Mouse (Mus musculus) urinary bladder, postnatal 10 days (tissue): ENCODE results near the gene Rpl3.
A peak's percentile ranks its signal among the peaks of the same experiment; 100 is the strongest.

Source experiments
- DNase-seq: peaks from one replicate; pipeline ENCODE4 v3.0.0; 2022; ENCODE audit warnings: low spot score

The Rpl3 gene

DNA sequence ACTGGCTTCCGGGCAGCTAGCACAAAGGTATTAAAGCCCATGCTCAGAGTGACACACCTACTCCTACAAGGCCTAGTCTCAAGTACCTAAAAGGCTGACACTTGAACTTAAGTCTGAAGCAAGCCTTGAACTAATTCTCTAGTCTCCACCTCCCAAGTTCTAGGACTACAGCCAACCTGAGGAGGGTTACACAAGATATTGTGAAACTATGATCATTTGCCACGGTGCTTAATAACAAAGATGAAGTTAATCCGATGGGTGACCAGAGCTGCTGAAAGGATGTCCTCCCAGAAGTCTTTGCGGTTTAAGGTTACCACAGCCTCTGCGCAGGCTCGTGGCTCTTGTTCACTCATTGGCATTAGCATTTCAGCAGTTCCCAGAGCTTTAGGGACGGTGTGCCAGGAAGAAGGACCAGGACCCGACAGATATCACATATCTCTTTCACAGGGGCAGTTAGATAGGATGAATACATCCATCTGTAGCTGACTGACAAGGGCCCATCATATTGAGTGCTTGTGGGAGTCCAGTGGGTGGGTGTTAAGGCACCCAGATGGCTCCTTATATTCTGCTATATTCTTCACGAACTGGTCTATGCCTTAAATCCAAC is 4.2 kb downstream of the Rpl3 start:
- no peak for DNase-seq

DNA sequence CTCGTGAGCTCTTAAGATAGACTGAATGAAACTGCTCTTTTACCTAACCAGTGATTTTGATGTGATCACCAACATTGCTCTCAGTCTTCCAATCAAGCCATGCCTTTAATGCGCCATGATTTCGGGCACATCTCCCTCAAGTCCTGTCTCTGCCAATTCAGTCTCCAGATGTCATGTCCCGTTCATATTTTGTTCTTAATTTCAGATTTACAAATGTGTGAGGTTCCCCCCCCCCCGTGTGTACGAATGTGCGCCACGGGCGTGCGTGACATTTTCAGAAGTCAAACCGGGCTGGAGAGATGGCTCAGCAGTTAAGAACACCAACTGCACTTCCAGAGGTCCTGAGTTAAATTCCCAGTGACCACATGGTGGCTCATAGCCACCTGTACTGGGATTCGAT is 7.9 kb downstream of the Rpl3 start:
- DNase-seq, result no peak

GRCm38 (mm10) chr15:80083276-80083731 is 8.4 kb downstream of the Rpl3 start:
- DNase-seq, result peak; percentile 96

GRCm38 (mm10) chr15:80082661-80083275 is 8.9 kb downstream of the Rpl3 start:
- no peak for DNase-seq

- DNase-seq, result no peak
Measured at GRCm38 (mm10) chr15:80081801-80082546, 9.7 kb downstream of the Rpl3 start.

GRCm38 (mm10) chr15:80080711-80081615 is 10.7 kb downstream of the Rpl3 start:
- DNase-seq, result no peak

DNA sequence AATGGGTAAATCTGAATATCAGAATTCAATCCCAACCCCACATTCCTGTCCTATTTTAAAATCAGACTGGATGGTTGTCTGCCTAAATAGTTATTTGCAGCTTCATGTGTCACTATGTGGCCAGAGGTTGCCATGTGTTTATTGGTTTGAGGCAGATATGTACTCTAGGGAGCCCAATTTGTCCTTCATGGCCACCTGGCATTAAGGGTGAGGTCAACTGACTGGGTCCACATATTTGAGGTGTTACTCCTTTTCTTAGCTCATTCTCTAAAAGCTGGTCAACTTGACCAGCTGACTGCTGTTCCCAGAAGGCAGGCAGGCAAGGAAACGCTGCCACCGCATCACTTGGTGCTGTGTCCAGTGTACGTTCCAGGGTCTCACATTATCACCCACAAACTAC is 11.7 kb downstream of the Rpl3 start:
- no peak for DNase-seq

DNA sequence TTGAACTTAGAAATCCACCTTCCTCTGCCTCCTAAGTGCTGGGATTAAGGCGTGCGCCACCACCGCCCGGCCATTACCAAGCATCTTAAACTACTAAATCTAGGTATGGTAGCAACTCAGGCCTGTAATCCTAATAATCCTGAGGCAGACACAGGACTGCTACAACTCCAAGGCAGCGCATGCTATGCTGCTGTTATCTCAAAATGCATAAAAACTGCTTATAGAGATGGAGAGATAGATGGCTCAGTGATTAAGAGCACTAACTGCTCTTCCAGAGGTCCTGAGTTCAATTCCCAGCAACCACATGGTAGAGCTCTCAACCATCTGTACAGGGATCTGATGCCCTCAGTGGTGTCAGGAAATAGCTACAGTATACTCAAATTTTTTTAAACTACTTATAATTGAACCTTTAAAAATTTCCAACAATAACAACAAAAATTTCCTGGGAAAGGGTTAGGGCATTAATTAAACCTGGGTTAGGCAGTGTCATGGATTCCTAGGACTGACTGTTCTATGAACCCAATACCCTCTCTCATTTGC is 12.5 kb downstream of the Rpl3 start:
- no peak for DNase-seq

GRCm38 (mm10) chr15:80078058-80078814 is 13.4 kb downstream of the Rpl3 start:
- no peak for DNase-seq

- DNase-seq, result no peak
Measured at GRCm38 (mm10) chr15:80076338-80077136, 15.1 kb downstream of the Rpl3 start.

- DNase-seq, result no peak
Measured at GRCm38 (mm10) chr15:80075733-80076337, 15.8 kb downstream of the Rpl3 start.

GRCm38 (mm10) chr15:80075374-80075694 is 16.3 kb downstream of the Rpl3 start:
- no peak for DNase-seq

DNA sequence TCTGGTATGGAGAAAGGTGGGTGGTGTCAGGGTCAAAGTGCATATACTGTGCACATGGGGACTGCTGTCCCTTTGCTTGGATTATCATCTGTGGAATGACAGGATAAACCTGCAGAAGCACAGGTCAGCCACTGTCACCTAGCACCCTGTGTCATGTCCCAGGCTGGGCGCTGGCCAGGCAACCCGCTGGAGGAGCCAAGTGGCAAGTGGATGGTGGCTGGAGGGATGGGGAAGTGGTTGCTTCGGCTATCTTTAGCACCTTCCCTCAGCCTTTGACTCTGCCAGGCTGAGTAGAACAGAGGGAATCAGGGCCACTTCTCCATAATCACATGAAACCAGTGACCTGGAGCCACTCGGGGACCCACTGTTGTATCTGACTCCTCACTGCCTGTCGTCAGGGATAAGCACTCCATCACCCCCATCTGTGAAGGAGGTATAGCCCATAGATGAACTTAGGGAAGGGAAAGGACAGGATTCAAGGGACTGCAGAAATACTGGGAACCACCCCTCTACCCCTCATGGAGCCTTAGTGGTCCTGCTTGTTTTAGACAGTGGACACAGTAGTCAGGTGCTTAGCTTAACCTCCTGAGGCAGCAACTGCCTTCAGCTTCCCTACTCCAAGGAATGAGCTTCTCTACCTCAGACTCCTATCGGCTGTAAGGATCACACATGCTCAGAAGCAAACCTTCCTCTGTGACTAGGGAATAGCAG is 16.9 kb downstream of the Rpl3 start:
- DNase-seq, result no peak

- DNase-seq, result no peak
Measured at GRCm38 (mm10) chr15:80073256-80073621, 18.4 kb downstream of the Rpl3 start.

- DNase-seq, result no peak
Measured at GRCm38 (mm10) chr15:80072579-80073255, 19.0 kb downstream of the Rpl3 start.

DNA sequence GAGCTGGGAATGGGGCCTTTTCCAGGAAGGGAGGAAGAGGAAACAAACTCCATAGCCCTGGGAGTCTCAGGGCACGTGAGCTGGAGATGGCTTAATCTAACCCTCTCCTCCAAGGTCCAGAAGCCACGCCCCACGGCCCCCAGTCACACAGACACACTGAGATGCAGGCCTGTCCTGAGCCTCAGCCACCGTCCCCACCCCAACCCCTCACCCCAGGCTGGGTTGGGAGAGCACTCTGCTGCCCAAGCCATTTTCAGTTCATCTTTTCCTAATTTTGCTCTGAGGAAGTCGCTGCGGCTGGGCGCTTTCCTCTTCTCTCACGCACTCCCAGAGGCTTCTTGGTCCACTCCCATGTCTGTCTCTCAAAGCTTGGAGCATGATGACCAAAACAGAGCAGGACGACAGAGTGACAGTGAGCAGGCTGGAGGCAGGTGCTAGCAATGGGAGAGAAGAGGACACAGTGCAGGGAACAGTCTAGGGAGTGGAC is 19.7 kb downstream of the Rpl3 start:
- no peak for DNase-seq

- no peak for DNase-seq
Measured at GRCm38 (mm10) chr15:80070095-80070644, 21.5 kb downstream of the Rpl3 start.

DNA sequence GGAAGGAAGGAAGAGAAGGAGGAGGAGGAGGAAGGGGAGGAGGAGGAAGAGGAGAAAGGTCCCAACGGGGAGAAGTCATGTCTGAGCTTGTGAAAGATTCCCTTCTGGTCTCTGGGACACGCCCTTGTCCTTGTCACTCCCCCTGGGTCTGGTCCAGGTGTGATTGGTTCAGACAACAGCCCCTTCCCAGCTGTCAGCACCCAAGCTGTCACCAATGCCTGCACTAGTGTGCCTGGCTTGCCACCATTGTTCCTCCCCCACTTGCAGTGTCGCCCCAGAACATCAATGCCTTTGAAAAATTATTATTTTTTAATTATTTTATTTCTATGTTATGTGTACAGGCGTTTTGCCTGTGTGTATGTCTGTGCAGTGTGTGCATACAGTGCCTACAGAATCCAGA is 22.5 kb downstream of the Rpl3 start:
- no peak for DNase-seq
